Mouse (Mus musculus) ZHBTc4 (cell line): Measurements from ENCODE around the gene Sox5.

Experiments used
- DNase-seq: peaks from one replicate; pipeline ENCODE4 v3.0.0-alpha.2; 2011; ENCODE audit warnings: low read depth, low spot score

Sox5 gene

DNA sequence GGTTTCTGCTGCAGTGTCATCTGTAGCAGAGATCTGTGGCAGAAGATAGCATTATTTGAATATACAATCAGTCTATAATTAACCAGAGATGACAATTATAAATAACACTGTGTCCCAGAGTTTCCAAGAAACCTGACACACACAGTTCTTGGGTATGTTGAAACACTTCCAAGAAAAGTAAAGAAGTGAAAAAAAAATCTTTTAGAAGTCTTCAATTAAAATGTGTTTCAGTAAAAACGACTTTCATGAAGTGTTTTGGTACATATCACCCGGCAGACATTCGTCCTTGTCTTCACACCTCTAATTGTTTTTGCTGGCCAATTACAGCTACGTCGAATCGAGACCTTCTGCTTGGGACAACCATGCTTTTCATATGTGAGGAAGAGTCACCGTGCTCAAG lies 924.4 kb downstream of the Sox5 start:
- DNase-seq: no peak

DNA sequence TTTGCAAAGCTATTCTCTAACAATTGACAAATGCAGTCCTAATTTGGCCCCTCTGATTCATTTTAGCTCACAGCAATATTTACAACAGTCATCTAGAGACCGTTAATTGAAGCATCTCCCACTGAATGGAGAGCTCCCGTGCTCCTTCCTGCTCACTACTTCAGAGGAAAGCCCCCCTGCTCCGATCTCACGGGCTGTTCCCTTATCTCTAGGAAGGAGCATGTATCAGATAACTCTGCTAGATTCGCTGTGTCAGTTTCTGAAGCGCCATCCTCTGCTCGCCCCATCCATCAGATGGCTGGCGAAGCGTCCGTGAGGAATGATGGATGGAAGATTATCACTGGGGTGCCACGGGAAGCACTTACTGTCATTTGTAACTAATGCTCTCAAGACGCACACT lies 926.4 kb downstream of the Sox5 start:
- no peak for DNase-seq

DNA sequence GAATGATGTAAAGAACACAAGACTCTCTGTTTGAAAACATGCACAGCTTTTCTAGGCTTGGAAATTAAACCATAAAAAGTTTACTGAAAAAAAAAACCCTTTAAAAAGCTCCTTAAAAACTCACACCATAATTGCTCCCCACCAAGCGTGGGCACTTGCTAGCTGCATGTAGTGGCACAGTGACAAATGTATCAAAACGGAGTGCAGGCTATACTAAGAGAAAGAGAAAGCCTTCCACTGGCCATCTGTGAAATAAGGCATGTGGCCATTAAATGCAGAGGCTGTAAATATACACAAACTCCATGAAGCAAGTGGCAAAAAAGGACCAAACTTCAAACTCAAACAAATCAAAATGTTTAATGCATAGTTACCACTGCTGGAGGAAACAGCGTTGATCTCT lies 927.7 kb downstream of the Sox5 start:
- no peak for DNase-seq

- peak; percentile 2 for DNase-seq
Observed at GRCm38 (mm10) chr6:143845761-143846160, 936.0 kb downstream of the Sox5 start.

- no peak for DNase-seq
Observed at GRCm38 (mm10) chr6:143844701-143844970, 937.1 kb downstream of the Sox5 start.

DNA sequence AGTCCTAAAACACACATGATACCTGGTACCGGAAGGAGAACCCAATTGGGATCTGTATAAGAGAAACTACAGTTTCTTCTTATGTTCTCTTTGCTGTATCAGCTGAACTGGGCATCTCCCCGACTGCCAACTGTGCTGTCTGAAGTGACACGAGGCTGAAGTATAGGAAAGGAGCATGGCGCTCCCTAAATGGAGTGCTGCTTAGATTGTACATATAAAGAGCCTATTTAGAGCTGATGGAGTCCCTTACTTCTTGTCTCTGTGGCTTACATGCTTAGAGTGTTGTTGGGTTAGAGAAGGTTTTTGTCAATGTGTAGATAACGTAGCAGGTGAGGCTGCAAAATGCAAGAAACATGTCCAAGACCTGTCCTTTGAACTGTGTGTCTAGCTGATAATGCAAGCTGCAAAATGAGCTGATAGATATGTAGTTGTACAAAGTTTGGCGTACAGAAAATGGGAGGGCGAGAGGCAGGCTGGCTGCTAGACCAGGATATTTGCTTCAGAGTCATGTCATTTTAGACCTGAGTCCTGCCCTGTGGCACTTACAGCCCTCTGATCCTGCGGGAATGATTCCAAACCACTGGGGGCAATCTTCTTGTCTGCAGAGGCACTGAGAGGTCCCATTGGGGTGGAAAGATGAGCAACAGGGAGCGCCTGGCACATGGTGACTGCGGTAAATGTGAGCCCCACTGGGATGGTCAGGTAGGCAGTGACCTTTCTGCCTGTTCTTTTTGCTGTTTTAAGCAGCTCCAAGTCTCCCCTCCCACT lies 937.7 kb downstream of the Sox5 start:
- DNase-seq: no peak

GRCm38 (mm10) chr6:143841954-143842353 lies 939.8 kb downstream of the Sox5 start:
- DNase-seq: no peak

DNA sequence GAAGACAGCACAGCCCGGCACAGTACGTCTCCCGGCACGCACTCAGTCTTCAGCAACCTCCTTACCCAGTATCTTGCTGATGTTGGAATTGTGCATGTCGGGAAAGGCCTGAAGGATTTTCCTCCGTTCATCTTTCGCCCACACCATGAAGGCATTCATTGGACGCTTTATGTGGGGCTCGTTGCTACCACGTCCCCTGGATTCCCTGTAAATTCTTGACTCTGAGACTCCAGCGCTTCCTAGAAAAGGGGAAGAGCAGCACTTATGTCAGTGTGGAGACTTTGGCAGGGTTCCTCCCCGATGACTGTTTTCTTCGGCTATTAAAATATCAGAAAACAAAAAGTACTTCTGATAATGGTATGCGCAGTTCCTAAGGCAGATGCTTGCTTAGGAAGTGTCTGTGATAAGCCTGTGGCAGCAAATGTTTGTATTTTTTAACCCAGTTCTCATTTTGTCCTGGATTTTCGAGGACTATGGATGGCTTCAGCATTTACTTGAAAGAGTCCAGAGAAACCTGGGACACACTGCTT lies 940.6 kb downstream of the Sox5 start:
- no peak for DNase-seq

DNA sequence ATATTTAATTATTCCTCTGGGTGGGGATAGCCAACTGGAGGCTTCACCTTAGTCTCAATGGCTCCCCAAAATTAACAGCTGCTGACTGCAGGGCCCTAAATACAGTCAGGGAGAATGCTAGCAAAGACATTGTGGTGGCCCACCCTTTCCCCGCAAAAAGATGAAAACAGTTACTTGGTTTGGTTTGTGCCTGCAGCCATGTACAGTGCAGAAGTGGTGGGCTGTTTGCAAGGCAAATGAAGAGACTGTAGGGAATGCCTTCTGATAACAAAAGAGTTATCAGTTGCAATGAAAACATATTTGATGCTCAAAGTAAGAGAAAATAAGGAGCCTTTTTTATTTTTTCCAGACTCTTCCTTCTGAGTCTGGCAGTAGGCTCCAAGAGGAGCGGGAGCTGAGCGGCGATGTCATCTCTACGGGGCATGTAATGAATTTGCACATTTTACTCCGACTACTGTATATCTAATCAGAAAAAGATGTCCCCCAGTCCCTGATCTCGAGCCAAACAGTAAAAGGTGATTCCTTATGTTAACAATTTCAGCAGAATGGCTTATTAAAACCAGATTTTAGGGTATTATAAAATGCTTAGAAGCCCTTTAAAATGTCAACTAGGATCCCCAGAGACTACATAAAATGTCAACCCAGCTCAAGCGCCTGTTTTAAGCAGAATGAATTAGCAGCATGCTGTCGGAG lies 943.2 kb downstream of the Sox5 start:
- DNase-seq: no peak

DNA sequence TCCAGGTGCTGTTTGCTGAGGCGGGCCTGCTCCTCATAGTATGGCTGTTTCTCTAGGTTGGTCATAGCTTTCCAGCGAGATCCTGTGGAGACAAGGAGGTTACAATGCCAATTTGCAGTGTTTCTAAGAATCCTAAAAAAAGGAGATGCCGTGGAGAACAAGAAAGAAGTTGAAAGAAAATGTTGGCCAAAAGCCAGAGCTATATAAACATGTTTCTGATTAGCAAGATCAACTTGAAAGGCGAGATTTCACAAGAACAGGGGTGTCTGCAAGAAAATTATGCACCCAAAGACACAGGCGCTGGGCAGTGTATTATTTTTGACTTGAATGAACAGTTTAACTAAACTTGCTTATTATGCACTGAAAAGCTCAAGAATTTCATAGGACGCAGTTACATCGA lies 946.4 kb downstream of the Sox5 start:
- no peak for DNase-seq

DNA sequence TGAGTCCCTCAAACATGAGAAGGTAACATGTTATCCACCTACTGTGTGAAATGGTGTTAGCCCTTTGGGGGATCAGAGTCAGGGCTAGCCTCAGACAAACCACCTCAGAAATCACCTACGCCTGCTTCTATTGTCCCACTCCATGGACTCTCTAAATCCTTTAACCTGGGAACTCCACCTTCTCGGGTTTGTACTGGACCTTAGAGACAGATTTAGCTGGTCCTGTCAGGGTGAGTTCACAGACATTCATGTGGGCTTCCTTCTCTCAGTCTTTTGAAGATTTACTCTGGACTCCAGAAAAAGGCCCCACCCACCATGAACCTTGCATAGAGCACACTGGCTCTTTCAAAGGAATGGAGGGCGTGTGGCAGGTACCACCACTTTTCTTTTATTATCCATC lies 947.8 kb downstream of the Sox5 start:
- DNase-seq: no peak

DNA sequence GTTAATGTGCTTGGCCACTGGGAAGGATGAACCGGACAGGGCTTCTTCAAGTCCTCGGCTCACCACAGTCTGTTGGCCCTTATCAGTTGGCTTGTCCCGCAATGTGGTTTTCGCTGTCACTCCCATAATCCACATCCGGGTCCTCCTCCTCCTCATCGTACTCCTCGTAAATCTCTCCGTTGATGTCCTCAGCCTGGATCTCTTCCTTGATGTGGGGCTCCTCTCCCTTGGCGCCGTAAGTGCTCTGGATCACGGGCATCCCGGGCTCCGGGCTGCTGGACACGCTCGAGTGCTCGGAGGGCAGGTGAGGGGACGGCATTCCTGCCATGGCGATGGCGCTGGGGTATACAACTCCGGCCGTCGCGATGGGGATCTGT lies 948.6 kb downstream of the Sox5 start:
- no peak for DNase-seq

DNA sequence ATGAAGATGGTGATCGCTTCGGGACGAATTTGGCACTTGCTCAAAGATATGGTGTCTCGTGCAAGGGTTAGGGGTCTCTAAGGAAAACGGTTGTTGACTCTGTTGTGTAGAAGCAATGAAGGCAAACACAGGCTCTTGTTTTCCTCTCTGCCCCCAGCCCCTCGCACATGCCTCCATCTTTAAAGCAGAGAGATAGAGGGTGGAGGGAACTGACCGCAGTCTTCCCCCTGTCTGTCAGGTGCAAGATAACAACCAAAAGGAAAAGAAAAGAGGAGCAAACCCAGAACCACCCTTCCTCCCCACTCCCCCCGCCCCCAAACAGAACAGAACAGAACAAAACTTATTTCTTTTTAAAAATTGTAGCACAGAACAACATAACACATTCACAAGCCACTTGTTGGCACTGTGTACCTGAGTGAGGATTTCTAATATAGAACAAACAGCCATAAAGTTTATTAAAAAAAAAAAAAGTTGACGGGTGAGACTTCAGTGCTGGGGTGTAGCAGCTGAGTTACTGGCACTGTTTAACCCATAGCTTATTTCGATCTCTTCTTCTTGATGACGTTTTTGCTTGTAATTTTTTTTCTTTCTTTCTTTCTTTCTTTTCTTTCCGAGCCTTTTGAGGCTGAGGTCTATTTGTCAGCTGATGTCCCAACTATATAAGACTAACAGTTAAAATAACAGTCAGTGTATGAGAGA lies 949.1 kb downstream of the Sox5 start:
- DNase-seq: no peak

GRCm38 (mm10) chr6:143831246-143831645 lies 950.5 kb downstream of the Sox5 start:
- DNase-seq: no peak

DNA sequence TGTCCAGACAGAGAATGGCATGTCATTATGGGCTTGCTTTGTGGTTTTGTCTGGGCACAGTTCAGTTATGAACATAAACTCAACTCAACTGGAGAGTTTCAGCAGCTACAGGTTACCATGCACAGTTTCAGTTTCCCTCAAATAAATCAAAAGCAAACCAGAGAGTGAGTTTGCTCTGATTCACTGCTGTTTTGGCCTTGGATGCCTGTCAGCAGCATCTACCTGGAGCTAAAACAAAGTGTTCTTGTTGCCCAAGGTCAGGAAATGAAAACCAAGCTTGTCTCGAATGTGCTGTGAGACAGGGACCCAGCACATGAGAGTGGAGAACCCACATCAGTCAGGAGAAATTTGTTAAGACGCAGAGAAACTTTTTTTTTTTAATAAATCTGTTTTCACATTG lies 951.6 kb downstream of the Sox5 start:
- DNase-seq: no peak

- DNase-seq: no peak
Observed at GRCm38 (mm10) chr6:143826786-143827185, 955.0 kb downstream of the Sox5 start.

- DNase-seq: no peak
Observed at GRCm38 (mm10) chr6:143825966-143826365, 955.8 kb downstream of the Sox5 start.

DNA sequence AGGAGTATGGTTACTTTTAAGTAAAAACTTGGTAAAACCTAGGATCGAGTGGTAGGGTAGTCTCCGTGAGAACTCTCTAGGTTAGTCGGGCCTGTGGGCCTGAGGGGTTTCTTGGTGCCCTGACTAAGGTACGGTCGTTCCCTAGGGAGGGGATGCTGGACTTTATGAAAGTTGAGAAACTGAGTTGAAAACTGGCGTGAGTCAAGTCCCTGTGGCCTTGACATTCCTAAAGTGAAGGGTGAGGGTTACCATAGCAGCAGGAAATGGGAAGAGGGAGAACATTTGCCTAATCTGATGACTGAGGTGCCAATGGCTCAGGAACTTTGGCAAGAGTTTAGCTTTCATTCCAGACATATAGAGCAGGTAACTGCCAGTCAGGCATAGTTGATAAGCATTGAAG lies 956.7 kb downstream of the Sox5 start:
- DNase-seq: peak; percentile 14

GRCm38 (mm10) chr6:143788446-143788845 lies 993.3 kb downstream of the Sox5 start:
- DNase-seq: no peak

DNA sequence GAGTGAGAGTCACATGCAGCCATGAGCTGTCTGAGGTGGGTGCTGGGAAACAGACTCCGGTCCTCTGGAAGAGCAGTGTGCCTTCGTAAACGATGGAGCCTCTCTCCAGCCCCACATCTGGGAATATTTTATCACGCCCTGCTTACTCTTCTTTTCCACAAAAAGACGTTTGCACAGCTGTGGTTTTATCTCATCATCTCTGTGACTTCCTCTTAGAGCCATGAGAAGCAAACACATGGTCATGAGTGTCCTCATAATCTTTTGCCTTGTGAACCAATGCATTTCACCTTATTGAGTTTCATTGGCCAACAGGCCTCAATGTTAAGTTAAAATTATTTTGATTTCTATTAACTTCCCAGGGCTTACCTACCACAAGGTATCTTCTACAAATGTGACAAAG lies 994.4 kb downstream of the Sox5 start:
- no peak for DNase-seq

- no peak for DNase-seq
Observed at GRCm38 (mm10) chr6:143785685-143786084, 996.1 kb downstream of the Sox5 start.
